Mouse (Mus musculus) adrenal gland, adult (tissue): Measurements from ENCODE around the gene Fam189a2.

Source experiments
- DNase-seq, 2 experiments: peaks; one replicate each; pipeline ENCODE4 v3.0.0; 2022 to 2023; ENCODE audit warnings: low spot score in 1 of 2; ENCODE audit not compliant: inconsistent age in 2 of 2

Fam189a2 gene

GRCm38 (mm10) chr19:24029616-24030510 is 956 bp downstream of the Fam189a2 start:
- peak; percentile 49 to 65 for DNase-seq

- DNase-seq, result no peak
Measured at GRCm38 (mm10) chr19:24025876-24026275, 4.9 kb downstream of the Fam189a2 start.

- DNase-seq, result no peak
Measured at GRCm38 (mm10) chr19:24024667-24025066, 6.2 kb downstream of the Fam189a2 start.

GRCm38 (mm10) chr19:24024131-24024530 is 6.7 kb downstream of the Fam189a2 start:
- no peak for DNase-seq

GRCm38 (mm10) chr19:24023351-24023750 is 7.5 kb downstream of the Fam189a2 start:
- no peak for DNase-seq

- no peak for DNase-seq
Measured at GRCm38 (mm10) chr19:24022771-24023170, 8.0 kb downstream of the Fam189a2 start.

GRCm38 (mm10) chr19:24022301-24022700 is 8.5 kb downstream of the Fam189a2 start:
- no peak for DNase-seq

- DNase-seq, result no peak
Measured at GRCm38 (mm10) chr19:24020736-24021135, 10.1 kb downstream of the Fam189a2 start.

- no peak for DNase-seq
Measured at GRCm38 (mm10) chr19:24019609-24020008, 11.2 kb downstream of the Fam189a2 start.

- no peak for DNase-seq
Measured at GRCm38 (mm10) chr19:24018396-24018795, 12.4 kb downstream of the Fam189a2 start.

- peak in 1 of 2 experiments; percentile 37 for DNase-seq
Measured at GRCm38 (mm10) chr19:24017892-24018291, 12.9 kb downstream of the Fam189a2 start.

- peak; percentile 41 to 70 for DNase-seq
Measured at GRCm38 (mm10) chr19:24017427-24017826, 13.4 kb downstream of the Fam189a2 start.

- DNase-seq, result peak; percentile 29 to 60
Measured at GRCm38 (mm10) chr19:24016706-24017386, 14.0 kb downstream of the Fam189a2 start.

GRCm38 (mm10) chr19:24013241-24013640 is 17.6 kb downstream of the Fam189a2 start:
- no peak for DNase-seq

- no peak for DNase-seq
Measured at GRCm38 (mm10) chr19:24012479-24012878, 18.3 kb downstream of the Fam189a2 start.

- peak in 1 of 2 experiments; percentile 59 for DNase-seq
Measured at GRCm38 (mm10) chr19:24007638-24008360, 23.0 kb downstream of the Fam189a2 start.

GRCm38 (mm10) chr19:24007002-24007637 is 23.7 kb downstream of the Fam189a2 start:
- peak; percentile 34 to 52 for DNase-seq

- no peak for DNase-seq
Measured at GRCm38 (mm10) chr19:23995766-23996399, 34.9 kb downstream of the Fam189a2 start.

GRCm38 (mm10) chr19:23988166-23988565 is 42.7 kb downstream of the Fam189a2 start:
- DNase-seq, result no peak

GRCm38 (mm10) chr19:23987291-23987690 is 43.5 kb downstream of the Fam189a2 start:
- DNase-seq, result peak in 1 of 2 experiments; percentile 31
